23 mouse cellular contexts compared by ENCODE assay signal in the genomic region with DNA sequence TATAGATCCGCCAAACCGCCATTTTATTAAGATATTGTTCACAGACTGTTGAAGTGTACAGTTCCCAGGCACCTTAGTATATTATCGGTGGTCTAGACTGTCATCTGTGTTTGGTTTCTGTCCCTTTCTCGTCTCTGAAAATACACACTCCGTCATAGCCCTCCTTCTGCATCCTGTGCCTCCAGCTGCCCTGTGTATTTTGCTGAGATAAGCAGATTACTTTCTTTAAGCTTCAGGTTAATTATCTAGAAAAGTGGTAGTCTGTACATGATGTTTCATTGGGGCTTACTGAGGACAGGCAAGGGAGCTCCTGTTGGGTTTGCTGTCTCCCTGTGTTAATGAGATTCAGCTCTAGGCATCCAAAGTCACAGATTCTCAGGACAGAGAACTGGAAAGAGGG.
DNase-seq lines count a peak whose midpoint lies in the region; ATAC-seq and TF ChIP-seq lines count a peak whose summit lies in the region.
"Had no signal": no experiment of that assay in that cellular context is flagged by ENCODE, and none has a peak within 500 bp of the region (broad histone marks: within the 10 kb centered on the region; RNA-seq: fewer than 3 reads in every experiment).

No protein-coding gene starts in this region.

- H3K79me2 ChIP-seq in MEL (ENCODE audit: control insufficient read depth, insufficient read depth, low read length, poor library complexity): no peaks in the 10 kb centered on the region

- H3K9ac ChIP-seq in MEL (ENCODE audit: control insufficient read depth, low read depth, low read length, poor library complexity, severe bottlenecking): no peak overlapping the region
- no peak overlapping the region for H3K9ac ChIP-seq in embryonic facial prominence, embryonic 12.5 days
- H3K9ac ChIP-seq: forebrain, embryonic 13.5 days; forebrain, embryonic 15.5 days; forebrain, postnatal 0 days had no signal

- no peak overlapping the region for H3K27ac ChIP-seq in heart, embryonic 10.5 days
- H3K27ac ChIP-seq in MEL (ENCODE audit: control insufficient read depth, low read depth, low read length): no peak overlapping the region
- H3K27ac ChIP-seq in embryonic facial prominence, embryonic 12.5 days: peak overlapping the region; percentile 41; the same call in 1 of the 2 replicates
- H3K27ac ChIP-seq in limb, embryonic 10.5 days: no peak overlapping the region
- H3K27ac ChIP-seq: forebrain, embryonic 13.5 days; forebrain, embryonic 15.5 days had no signal

- WGBS in heart, embryonic 10.5 days: 71% methylated on average over 5 of the region's 5 CpGs
- 61% methylated on average over 5 of the region's 5 CpGs for WGBS in embryonic facial prominence, embryonic 12.5 days
- WGBS in limb, embryonic 10.5 days: 86% methylated on average over 5 of the region's 5 CpGs
- 77% methylated on average over 5 of the region's 5 CpGs for WGBS in lung, adult 2 months

- H3K4me1 ChIP-seq in heart, embryonic 10.5 days: peaks cover 4% of the 10 kb centered on the region; the same call in 1 of the 2 replicates
- H3K4me1 ChIP-seq in MEL (ENCODE audit: control insufficient read depth in 1 of 2, insufficient read depth in 2 of 2, low read length in 2 of 2): no peaks in the 10 kb centered on the region
- peaks cover 8% of the 10 kb centered on the region for H3K4me1 ChIP-seq in embryonic facial prominence, embryonic 12.5 days
- H3K4me1 ChIP-seq in limb, embryonic 10.5 days: no peaks in the 10 kb centered on the region
- peaks cover 2% of the 10 kb centered on the region; the same call in 1 of the 2 replicates for H3K4me1 ChIP-seq in lung, adult 2 months (ENCODE audit: control insufficient read depth, insufficient read depth, low read length)
- H3K4me1 ChIP-seq: forebrain, embryonic 13.5 days; forebrain, embryonic 15.5 days had no signal

- no peaks in the 10 kb centered on the region for H3K27me3 ChIP-seq in heart, embryonic 10.5 days (ENCODE audit: insufficient read depth, poor library complexity, severe bottlenecking)
- H3K27me3 ChIP-seq in MEL (ENCODE audit: control insufficient read depth in 1 of 2, insufficient read depth in 2 of 2, low read length in 2 of 2): no peaks in the 10 kb centered on the region
- H3K27me3 ChIP-seq in embryonic facial prominence, embryonic 12.5 days: no peaks in the 10 kb centered on the region
- no peaks in the 10 kb centered on the region for H3K27me3 ChIP-seq in limb, embryonic 10.5 days (ENCODE audit: low read depth, poor library complexity, severe bottlenecking)
- H3K27me3 ChIP-seq: forebrain, embryonic 15.5 days had no signal

- no peak overlapping the region for H3K4me3 ChIP-seq in heart, embryonic 10.5 days
- H3K4me3 ChIP-seq in MEL (ENCODE audit: control insufficient read depth in 1 of 2, insufficient read depth in 1 of 2, low read depth in 2 of 2, low read length in 2 of 2): no peak overlapping the region
- H3K4me3 ChIP-seq in embryonic facial prominence, embryonic 12.5 days: no peak overlapping the region
- H3K4me3 ChIP-seq in limb, embryonic 10.5 days: no peak overlapping the region
- H3K4me3 ChIP-seq in lung, adult 2 months (replicated peaks; ENCODE audit: extremely low read depth, low read depth, low read length): no peak overlapping the region
- H3K4me3 ChIP-seq: forebrain, embryonic 13.5 days; forebrain, embryonic 15.5 days had no signal

- H3K4me2 ChIP-seq in embryonic facial prominence, embryonic 12.5 days (replicated peaks): no peak overlapping the region
- H3K4me2 ChIP-seq: forebrain, embryonic 13.5 days; forebrain, embryonic 15.5 days had no signal

- no peak for TF ChIP-seq RAD21 in MEL (IDR thresholded peaks at IDR 0.05; ENCODE audit: low read depth, low read length)

- no peak for TF ChIP-seq POLR2A in MEL (IDR thresholded peaks at IDR 0.05; ENCODE audit: control insufficient read depth in 1 of 2, insufficient read depth in 1 of 2, low read depth in 1 of 2, low read length in 2 of 2, poor library complexity in 1 of 2)
- no peak for TF ChIP-seq POLR2A in lung, adult 2 months (IDR thresholded peaks at IDR 0.05; ENCODE audit: borderline replicate concordance, extremely low read depth, low read depth, low read length)

- TF ChIP-seq EP300 in MEL (IDR thresholded peaks at IDR 0.05; ENCODE audit: low read depth in 1 of 2, low read length in 2 of 2): no peak

- no peak for ATAC-seq in embryonic facial prominence, embryonic 12.5 days (ENCODE audit: insufficient number of reproducible peaks, insufficient read depth, low FRiP score, low TSS enrichment)
- ATAC-seq: CD4-positive, CD25-positive, alpha-beta regulatory T cell, adult 4 months; forebrain, embryonic 13.5 days; forebrain, embryonic 15.5 days; forebrain, postnatal 0 days had no signal

- no peaks in the 10 kb centered on the region for H3K36me3 ChIP-seq in heart, embryonic 10.5 days
- H3K36me3 ChIP-seq in MEL (ENCODE audit: control insufficient read depth in 1 of 2, insufficient read depth in 2 of 2, low read length in 2 of 2): no peaks in the 10 kb centered on the region
- no peaks in the 10 kb centered on the region for H3K36me3 ChIP-seq in embryonic facial prominence, embryonic 12.5 days
- H3K36me3 ChIP-seq in limb, embryonic 10.5 days: no peaks in the 10 kb centered on the region
- H3K36me3 ChIP-seq: forebrain, embryonic 15.5 days; G1E had no signal

- DNase-seq in heart, adult 11 months: peak; percentile 55
- no peak for DNase-seq in heart, embryonic 10.5 days (ENCODE audit: low spot score)
- no peak for DNase-seq in MEL (ENCODE audit: low read depth, low spot score)
- no peak for DNase-seq in limb, embryonic 10.5 days (ENCODE audit: low spot score)
- no peak for DNase-seq in lung, adult 2 months
- no peak for DNase-seq in lung, postnatal 14 days
- DNase-seq: adrenal gland, adult 2 months; adrenal gland, postnatal 10 days; adrenal gland, postnatal 25 days; B cell, adult 2 months; cerebellum, adult 11 months; cerebellum, adult 18-20 months; cerebellum, adult 8-10 months; cerebellum, adult 9-11 months; cerebellum, postnatal 14 days; cerebellum, postnatal 36 days; embryo, embryonic 11 days; forebrain, postnatal 0 days had no signal

- no peaks in the 10 kb centered on the region for H3K9me3 ChIP-seq in heart, embryonic 10.5 days
- no peaks in the 10 kb centered on the region for H3K9me3 ChIP-seq in MEL (replicated peaks; ENCODE audit: insufficient read depth, low read length)
- H3K9me3 ChIP-seq in embryonic facial prominence, embryonic 12.5 days: no peaks in the 10 kb centered on the region
- H3K9me3 ChIP-seq in limb, embryonic 10.5 days (replicated peaks): no peaks in the 10 kb centered on the region
- H3K9me3 ChIP-seq: forebrain, embryonic 13.5 days; forebrain, embryonic 15.5 days; G1E had no signal

- TF ChIP-seq CTCF in MEL (IDR thresholded peaks at IDR 0.05 in 2 of 3, conservative IDR thresholded peaks at IDR 0.05 in 1 of 3; ENCODE audit: control insufficient read depth in 1 of 3, insufficient read depth in 1 of 3, low read depth in 2 of 3, low read length in 3 of 3, poor library complexity in 1 of 3, severe bottlenecking in 1 of 3): no peak
- TF ChIP-seq CTCF in lung, adult 2 months (IDR thresholded peaks at IDR 0.05; ENCODE audit: insufficient read depth, low read length): no peak

TF ChIP-seq in MEL, 35 proteins besides CTCF, POLR2A, EP300 and RAD21:
- 0 out of 2 replicates have a peak, but pooled peaks have one; percentile 24 for TF ChIP-seq MAFK (IDR thresholded peaks at IDR 0.05; ENCODE audit: borderline replicate concordance, low read depth, low read length)
- no peak for TF ChIP-seq E2F4 (IDR thresholded peaks at IDR 0.05; ENCODE audit: borderline replicate concordance, low read depth, low read length)
